Mouse (Mus musculus) forebrain, embryonic 13.5 days (tissue): ENCODE results near the gene Gpx3. TPM values are rescaled to one million over a fixed set of nuclear protein-coding genes. Genes with fewer than 3 reads are reported as not detected.

Experiments
- ATAC-seq: fragments of 200-750 bp; cut with Nextera tagmentation; 2 replicates; pipeline ENCODE4 v1.8.0; 2017
- H3K27ac ChIP-seq: fragments of 300-500 bp; sonication (generic); 2 replicates; pipeline ENCODE4 v1.5.1; 2015; ENCODE audit warnings: inconsistent platforms, mild to moderate bottlenecking, moderate library complexity
- H3K27me3 ChIP-seq: fragments of 300-500 bp; sonication (generic); 2 replicates; pipeline ENCODE4 v1.6.1; 2015; ENCODE audit warnings: mild to moderate bottlenecking, inconsistent platforms
- H3K36me3 ChIP-seq: fragments of 300-500 bp; sonication (generic); 2 replicates; pipeline ENCODE4 v1.6.1; 2015; ENCODE audit warnings: mild to moderate bottlenecking, inconsistent platforms; ENCODE audit not compliant: poor library complexity, severe bottlenecking
- H3K4me1 ChIP-seq: fragments of 300-500 bp; sonication (generic); 2 replicates; pipeline ENCODE4 v1.6.1; 2015; ENCODE audit warnings: inconsistent platforms
- H3K4me2 ChIP-seq: fragments of 300-500 bp; sonication (generic); 2 replicates; pipeline ENCODE4 v1.6.1; 2015; ENCODE audit warnings: inconsistent platforms, mild to moderate bottlenecking, moderate library complexity
- H3K4me3 ChIP-seq: fragments of 300-500 bp; sonication (generic); 2 replicates; pipeline ENCODE4 v1.5.1; 2015; ENCODE audit warnings: mild to moderate bottlenecking, inconsistent platforms
- H3K9ac ChIP-seq: fragments of 300-500 bp; sonication (generic); 2 replicates; pipeline ENCODE4 v1.6.1; 2015; ENCODE audit warnings: mild to moderate bottlenecking, inconsistent platforms
- H3K9me3 ChIP-seq: fragments of 300-500 bp; sonication (generic); replicated peaks from 2 replicates; pipeline ENCODE4 v1.6.1; 2016; ENCODE audit warnings: inconsistent platforms
- WGBS: fragments of 180-500 bp; shearing (Covaris S2); methylation state at CpG from one replicate; pipeline ENCODE4 v1.1.7; 2015; 5-methylcytosine and 5-hydroxymethylcytosine counted together
- polyA plus RNA-seq: library from polyadenylated mRNA; unstranded; fragments of >200 nt; fragmentation: Nextera tagmentation; extraction: Ambion mirVana; gene quantifications from 2 replicates; pipeline ENCODE4 v1.2.1, GENCODE M21; 2015

Gpx3 gene
- polyA plus RNA-seq, 1 experiment from 2014 or later, result 17.9 TPM

- ATAC-seq, result no peak
- WGBS, result 84% methylated on average over 4 of the region's 4 CpGs
Observed at GRCm38 (mm10) chr11:54906466-54906865, 4.2 kb downstream of the Gpx3 start.

GRCm38 (mm10) chr11:54907259-54907658, 5.0 kb downstream of the Gpx3 start:
- Histone ChIP-seq H3K4me3 (no peak overlapping the region), H3K27me3 (no peaks in the 10 kb centered on the region), H3K9me3 (no peaks in the 10 kb centered on the region), H3K4me2 (no peak overlapping the region), H3K27ac (no peak overlapping the region), H3K4me1 (peaks cover 12% of the 10 kb centered on the region; the same call in 1 of the 2 replicates), H3K9ac (no peak overlapping the region), H3K36me3 (peaks cover 14% of the 10 kb centered on the region)
- no peak for ATAC-seq
- WGBS, result 93% methylated on average over 5 of the region's 5 CpGs

More at GRCm38 (mm10) chr11:54906466-54906865, 4.2 kb downstream of the Gpx3 start:
- no peak overlapping the region for H3K4me2 ChIP-seq
- H3K9me3 ChIP-seq, result no peaks in the 10 kb centered on the region
- H3K36me3 ChIP-seq, result peaks cover 14% of the 10 kb centered on the region
- H3K27ac ChIP-seq, result no peak overlapping the region
- H3K27me3 ChIP-seq, result no peaks in the 10 kb centered on the region
- peaks cover 12% of the 10 kb centered on the region; the same call in 1 of the 2 replicates for H3K4me1 ChIP-seq
- no peak overlapping the region for H3K9ac ChIP-seq
- no peak overlapping the region for H3K4me3 ChIP-seq

GRCm38 (mm10) chr11:54909273-54909672, 7.0 kb downstream of the Gpx3 start:
- H3K36me3 ChIP-seq, result peaks cover 27% of the 10 kb centered on the region
- no peak for ATAC-seq
- H3K9ac ChIP-seq, result no peak overlapping the region
- H3K27me3 ChIP-seq, result no peaks in the 10 kb centered on the region
- no peaks in the 10 kb centered on the region for H3K9me3 ChIP-seq
- WGBS, result 97% methylated on average over 11 of the region's 11 CpGs
- no peak overlapping the region for H3K27ac ChIP-seq
- no peaks in the 10 kb centered on the region for H3K4me1 ChIP-seq
- H3K4me2 ChIP-seq, result no peak overlapping the region
- no peak overlapping the region for H3K4me3 ChIP-seq

- Histone ChIP-seq H3K9me3 (no peaks in the 10 kb centered on the region), H3K9ac (no peak overlapping the region), H3K4me2 (no peak overlapping the region), H3K4me3 (no peak overlapping the region), H3K36me3 (peaks cover 28% of the 10 kb centered on the region), H3K27me3 (no peaks in the 10 kb centered on the region), H3K27ac (no peak overlapping the region), H3K4me1 (no peaks in the 10 kb centered on the region)
- no peak for ATAC-seq
- WGBS, result 89% methylated on average over 12 of the region's 12 CpGs
Observed at GRCm38 (mm10) chr11:54910081-54910665, 7.9 kb downstream of the Gpx3 start.

GRCm38 (mm10) chr11:54911201-54911600, 8.9 kb downstream of the Gpx3 start:
- ATAC-seq, result no peak
- WGBS, result 91% methylated on average over 3 of the region's 3 CpGs

GRCm38 (mm10) chr11:54911671-54912502, 9.6 kb downstream of the Gpx3 start:
- no peak overlapping the region for H3K9ac ChIP-seq
- WGBS, result 93% methylated on average over 7 of the region's 7 CpGs
- H3K36me3 ChIP-seq, result peaks cover 34% of the 10 kb centered on the region
- no peak for ATAC-seq
- no peaks in the 10 kb centered on the region for H3K9me3 ChIP-seq
- no peaks in the 10 kb centered on the region for H3K27me3 ChIP-seq
- no peak overlapping the region for H3K4me3 ChIP-seq
- no peaks in the 10 kb centered on the region for H3K4me1 ChIP-seq
- H3K4me2 ChIP-seq, result no peak overlapping the region
- no peak overlapping the region for H3K27ac ChIP-seq

More at GRCm38 (mm10) chr11:54911201-54911600, 8.9 kb downstream of the Gpx3 start:
- H3K4me2 ChIP-seq, result no peak overlapping the region
- no peak overlapping the region for H3K27ac ChIP-seq
- H3K4me1 ChIP-seq, result no peaks in the 10 kb centered on the region
- H3K36me3 ChIP-seq, result peaks cover 28% of the 10 kb centered on the region
- no peaks in the 10 kb centered on the region for H3K9me3 ChIP-seq
- no peak overlapping the region for H3K9ac ChIP-seq
- H3K27me3 ChIP-seq, result no peaks in the 10 kb centered on the region
- no peak overlapping the region for H3K4me3 ChIP-seq

- no peaks in the 10 kb centered on the region for H3K27me3 ChIP-seq
- WGBS, result 90% methylated on average over 9 of the region's 9 CpGs
- no peak for ATAC-seq
- no peak overlapping the region for H3K4me3 ChIP-seq
- peaks cover 43% of the 10 kb centered on the region for H3K36me3 ChIP-seq
- no peaks in the 10 kb centered on the region for H3K4me1 ChIP-seq
- H3K27ac ChIP-seq, result no peak overlapping the region
- no peak overlapping the region for H3K9ac ChIP-seq
- H3K9me3 ChIP-seq, result no peaks in the 10 kb centered on the region
- H3K4me2 ChIP-seq, result no peak overlapping the region
Observed at GRCm38 (mm10) chr11:54912503-54913316, 10.5 kb downstream of the Gpx3 start.

GRCm38 (mm10) chr11:54913841-54914240, 11.6 kb downstream of the Gpx3 start:
- H3K27me3 ChIP-seq, result no peaks in the 10 kb centered on the region
- WGBS, result 91% methylated on average over 5 of the region's 5 CpGs
- ATAC-seq, result no peak
- no peak overlapping the region for H3K27ac ChIP-seq
- peaks cover 53% of the 10 kb centered on the region for H3K36me3 ChIP-seq
- no peak overlapping the region for H3K4me3 ChIP-seq
- no peak overlapping the region for H3K9ac ChIP-seq
- no peak overlapping the region for H3K4me2 ChIP-seq
- H3K4me1 ChIP-seq, result no peaks in the 10 kb centered on the region
- H3K9me3 ChIP-seq, result no peaks in the 10 kb centered on the region

- Histone ChIP-seq H3K9ac (no peak overlapping the region), H3K4me1 (no peaks in the 10 kb centered on the region), H3K27me3 (no peaks in the 10 kb centered on the region), H3K27ac (no peak overlapping the region), H3K9me3 (no peaks in the 10 kb centered on the region), H3K36me3 (peaks cover 50% of the 10 kb centered on the region), H3K4me3 (no peak overlapping the region), H3K4me2 (no peak overlapping the region)
- no peak for ATAC-seq
- 95% methylated on average over 7 of the region's 7 CpGs for WGBS
Observed at GRCm38 (mm10) chr11:54917461-54917860, 15.2 kb downstream of the Gpx3 start.

GRCm38 (mm10) chr11:54918273-54918672, 16.0 kb downstream of the Gpx3 start:
- H3K9ac ChIP-seq, result no peak overlapping the region
- peaks cover 46% of the 10 kb centered on the region for H3K36me3 ChIP-seq
- H3K4me3 ChIP-seq, result no peak overlapping the region
- H3K4me1 ChIP-seq, result no peaks in the 10 kb centered on the region
- no peak overlapping the region for H3K4me2 ChIP-seq
- 85% methylated on average over 4 of the region's 4 CpGs for WGBS
- ATAC-seq, result no peak
- H3K27ac ChIP-seq, result no peak overlapping the region
- H3K27me3 ChIP-seq, result no peaks in the 10 kb centered on the region
- no peaks in the 10 kb centered on the region for H3K9me3 ChIP-seq

- no peak for ATAC-seq
- no peak overlapping the region for H3K9ac ChIP-seq
- H3K36me3 ChIP-seq, result peaks cover 43% of the 10 kb centered on the region
- H3K27ac ChIP-seq, result no peak overlapping the region
- 85% methylated on average over 11 of the region's 11 CpGs for WGBS
- H3K4me1 ChIP-seq, result no peaks in the 10 kb centered on the region
- no peak overlapping the region for H3K4me3 ChIP-seq
- H3K9me3 ChIP-seq, result no peaks in the 10 kb centered on the region
- H3K4me2 ChIP-seq, result no peak overlapping the region
- H3K27me3 ChIP-seq, result no peaks in the 10 kb centered on the region
Observed at GRCm38 (mm10) chr11:54920127-54920972, 18.1 kb downstream of the Gpx3 start.
